Mouse (Mus musculus): ENCODE data around the gene Ccdc177.
A peak's percentile ranks its signal among the peaks of the same experiment; 100 is the strongest.

Ccdc177 gene

DNA sequence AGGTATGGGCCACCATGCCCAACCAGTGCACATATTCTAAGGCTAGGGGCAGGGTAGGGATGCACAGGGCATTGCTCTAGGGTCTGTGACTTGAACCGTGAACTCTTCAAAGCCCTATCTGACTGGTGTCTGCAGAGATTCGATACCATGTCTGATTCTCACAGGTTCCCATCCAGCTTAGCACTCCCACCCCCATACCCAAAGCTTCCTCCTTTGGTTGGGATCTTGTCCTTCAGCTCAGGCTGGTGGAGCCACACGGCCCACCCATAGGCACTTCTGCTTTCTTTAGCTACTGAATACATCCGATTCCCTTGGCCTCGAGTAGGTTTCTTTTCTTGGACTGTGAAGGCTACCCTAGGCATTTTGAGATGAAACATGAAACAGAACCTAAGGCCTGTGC lies 24.5 kb upstream of the Ccdc177 start:
- DNase-seq (ENCODE audit: low spot score in 2 of 2): peak in 1 of 2 experiments; percentile 63

DNA sequence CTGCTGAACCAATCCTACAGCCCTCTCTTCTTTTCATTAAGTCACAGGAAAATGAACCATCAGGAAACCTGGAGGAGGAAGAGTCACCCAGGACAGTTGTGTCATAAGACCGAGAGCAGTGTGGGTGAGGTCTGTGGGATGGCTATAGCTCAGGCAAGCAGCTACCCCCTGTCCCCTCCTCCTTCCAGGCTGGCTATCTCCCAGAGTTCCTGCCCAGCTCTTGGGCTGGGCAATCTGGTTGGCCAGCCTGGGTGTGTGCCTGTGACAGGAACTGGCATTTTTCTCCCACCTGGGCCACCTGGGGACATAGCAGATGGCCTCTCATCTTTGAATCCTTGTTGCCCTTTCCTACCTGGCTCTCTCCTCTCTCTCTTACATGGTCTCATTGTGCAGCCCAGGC lies 23.4 kb upstream of the Ccdc177 start:
- no peak for DNase-seq (ENCODE audit: low spot score in 2 of 2)

DNA sequence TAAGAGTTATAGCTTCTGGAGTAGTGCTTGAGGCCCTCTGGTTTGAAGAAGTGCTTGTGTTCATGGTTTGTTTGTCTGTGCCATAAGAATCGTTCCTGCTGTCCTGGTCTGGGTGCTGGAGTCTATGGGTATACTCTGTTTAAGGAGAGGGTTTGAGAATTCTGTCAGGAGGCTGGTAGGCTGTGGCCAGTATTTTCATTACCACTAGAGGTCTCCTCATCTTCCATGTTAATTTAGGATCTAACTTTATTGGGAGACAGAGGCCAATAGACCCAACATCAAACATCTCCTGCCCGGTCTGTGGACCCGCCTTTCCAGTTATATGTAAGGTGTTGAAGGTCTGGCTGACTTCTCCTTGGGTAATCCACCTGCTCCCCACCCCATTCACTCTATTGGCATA lies 22.4 kb upstream of the Ccdc177 start:
- DNase-seq (ENCODE audit: low spot score in 2 of 2): no peak

DNA sequence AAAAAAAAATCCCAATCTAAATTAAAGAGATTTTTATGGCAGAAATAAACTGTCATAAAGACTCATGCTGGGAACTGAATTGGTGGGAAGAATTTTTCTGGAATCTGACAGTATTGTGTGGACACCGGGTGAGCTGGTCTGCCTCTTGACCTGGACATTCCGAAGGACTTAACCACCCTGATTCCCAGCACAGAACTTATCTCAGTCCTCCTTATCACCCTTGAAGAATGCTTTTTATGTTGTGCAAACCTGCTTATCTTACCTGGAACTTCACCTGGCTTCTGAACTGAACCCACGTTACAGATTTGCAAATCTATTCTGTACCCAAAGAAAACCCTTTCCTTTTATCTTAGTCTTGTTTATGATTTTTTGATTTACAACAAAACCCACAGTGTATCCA lies 21.7 kb upstream of the Ccdc177 start:
- DNase-seq (ENCODE audit: low spot score in 2 of 2): no peak

DNA sequence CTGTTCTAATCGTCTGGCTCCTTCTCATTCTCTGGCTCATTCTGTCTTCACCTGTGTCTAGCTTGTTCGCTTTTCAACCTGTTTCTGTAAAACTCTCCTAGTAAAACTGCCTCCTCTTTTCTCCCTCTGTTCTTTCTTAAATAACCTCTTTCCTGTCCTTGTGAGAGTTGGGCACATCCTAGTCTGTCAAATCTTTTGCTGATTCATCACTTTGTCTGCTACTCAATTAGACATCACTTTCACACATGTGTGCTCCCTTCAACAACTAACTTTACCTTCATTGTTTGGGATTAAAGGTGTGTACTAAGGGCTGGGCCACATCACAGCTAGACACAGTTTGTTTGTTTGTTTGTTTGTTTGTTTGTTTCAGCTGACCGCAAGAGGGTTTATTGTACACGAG lies 19.3 kb upstream of the Ccdc177 start:
- DNase-seq (ENCODE audit: low spot score in 2 of 2): no peak

DNA sequence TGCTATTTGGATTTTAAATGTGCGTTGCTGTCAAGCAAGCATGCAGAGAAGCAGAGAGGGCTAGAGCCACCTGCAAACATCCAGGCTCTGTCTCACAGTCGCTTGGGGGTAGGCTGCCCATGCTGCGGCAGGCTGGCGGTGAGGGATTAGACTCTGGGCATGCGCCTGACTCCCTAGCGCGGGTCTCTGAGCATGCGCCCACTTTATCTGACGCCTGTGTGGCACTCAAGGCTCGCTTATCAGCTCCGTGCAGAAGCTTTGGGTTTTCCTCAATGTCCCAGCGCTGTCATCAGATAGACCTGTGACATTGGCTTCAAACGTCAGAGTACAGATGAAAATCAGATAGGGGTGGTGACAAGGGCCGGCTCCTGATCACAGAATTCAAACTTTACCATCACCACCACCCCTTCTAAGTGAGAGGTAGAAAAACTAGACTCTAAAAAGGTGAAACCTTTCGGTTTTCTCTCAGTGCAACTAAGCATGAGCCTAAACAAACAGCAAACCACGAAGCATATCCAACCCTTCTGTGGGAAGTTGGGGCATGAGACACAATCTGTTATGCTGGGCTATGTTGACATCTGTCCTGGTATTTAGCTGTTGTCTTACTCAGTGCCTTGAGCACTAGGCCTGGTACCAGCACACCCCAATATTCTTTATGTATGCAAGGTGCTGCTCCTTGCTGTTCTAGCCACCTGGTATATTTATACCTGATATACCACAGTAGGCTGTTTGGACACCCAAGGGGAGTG lies 17.9 kb upstream of the Ccdc177 start:
- DNase-seq (ENCODE audit: low spot score in 2 of 2): peak; percentile 82 to 85

DNA sequence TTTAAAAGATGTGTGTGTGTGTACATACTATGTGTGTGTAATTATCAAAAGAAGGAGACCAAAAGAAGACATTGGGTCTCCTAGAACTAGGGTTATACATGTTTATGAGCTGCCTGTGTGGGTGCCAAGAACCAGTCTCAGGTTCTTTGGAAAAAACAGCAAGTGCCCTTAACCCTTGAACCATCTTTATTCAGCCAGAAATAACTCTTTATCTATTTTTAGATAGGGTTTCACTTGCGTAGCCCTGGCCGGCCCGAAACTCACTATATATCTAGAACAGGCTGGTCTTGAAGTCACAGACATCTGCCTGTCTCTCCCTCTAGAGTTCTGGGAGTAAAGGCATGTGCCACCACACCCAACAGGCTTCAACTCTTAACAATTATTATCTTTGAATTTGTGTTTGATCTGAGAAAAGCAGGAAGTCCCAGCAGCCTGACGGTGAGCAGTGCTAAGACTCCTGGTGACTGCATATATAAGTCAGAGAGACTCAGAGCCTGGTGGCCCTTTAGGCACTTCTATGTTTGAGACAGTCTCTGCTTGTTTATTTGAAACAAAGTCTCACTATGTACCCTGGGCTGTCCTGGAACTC lies 15.7 kb upstream of the Ccdc177 start:
- DNase-seq (ENCODE audit: low spot score in 2 of 2): no peak

DNA sequence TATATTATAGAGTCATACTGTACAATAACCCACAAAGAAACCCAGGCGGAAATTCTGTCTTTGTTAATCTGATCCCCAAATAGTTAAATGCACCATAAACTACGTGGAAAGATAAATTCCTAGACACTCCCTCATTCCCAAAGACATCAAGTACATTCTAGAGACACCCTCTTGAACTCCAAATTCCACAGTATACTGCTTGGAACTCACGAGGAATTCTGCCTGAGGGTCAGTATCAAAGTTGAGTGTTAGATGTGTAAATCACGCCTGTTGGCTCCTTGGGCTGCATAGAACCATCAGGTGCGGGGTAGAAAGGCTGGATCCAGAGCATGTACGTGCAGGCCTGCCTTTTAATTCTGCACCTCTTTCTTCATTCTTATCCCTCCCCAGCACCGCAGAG lies 14.3 kb upstream of the Ccdc177 start:
- no peak for DNase-seq (ENCODE audit: low spot score in 2 of 2)

DNA sequence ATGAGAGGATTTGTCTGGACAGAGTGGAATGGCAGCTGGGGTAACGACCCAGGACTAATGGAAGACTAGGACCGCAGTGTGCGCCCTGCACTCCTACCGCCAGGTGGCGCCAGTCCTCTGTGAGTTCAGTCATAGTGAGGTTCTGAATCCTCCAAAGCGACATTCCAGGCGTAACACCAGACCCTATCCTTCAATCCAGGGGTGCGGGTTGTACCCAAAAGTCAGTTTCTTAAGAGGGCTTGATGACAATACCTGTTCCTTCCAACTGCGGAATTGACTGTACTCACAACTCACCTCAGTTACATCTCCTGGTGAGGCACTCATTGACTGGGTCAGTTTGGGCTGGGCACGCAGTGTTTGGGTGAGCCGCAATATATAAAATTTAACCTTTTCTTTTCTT lies 9.2 kb upstream of the Ccdc177 start:
- DNase-seq (ENCODE audit: low spot score in 2 of 2): peak; percentile 70 to 91

DNA sequence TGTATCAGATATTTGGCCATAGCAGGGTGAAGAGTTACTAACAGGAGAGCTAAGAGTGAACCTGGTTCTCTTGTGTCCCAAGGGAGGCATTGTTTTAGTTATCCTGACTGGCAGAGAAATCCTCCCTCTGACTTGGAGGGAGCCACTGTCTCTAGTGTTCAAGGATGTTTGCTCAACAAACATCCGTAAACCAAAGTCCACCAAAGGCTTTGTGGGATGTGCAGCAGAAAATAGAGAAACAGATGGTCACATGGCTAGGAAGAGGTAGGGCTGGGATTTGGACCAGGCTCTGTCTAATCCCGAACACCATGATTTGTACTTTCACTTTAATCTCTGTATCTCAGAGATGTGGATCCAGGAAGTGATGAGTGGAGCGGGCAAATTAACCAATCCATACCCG lies 3.6 kb upstream of the Ccdc177 start:
- DNase-seq (ENCODE audit: low spot score in 2 of 2): no peak

DNA sequence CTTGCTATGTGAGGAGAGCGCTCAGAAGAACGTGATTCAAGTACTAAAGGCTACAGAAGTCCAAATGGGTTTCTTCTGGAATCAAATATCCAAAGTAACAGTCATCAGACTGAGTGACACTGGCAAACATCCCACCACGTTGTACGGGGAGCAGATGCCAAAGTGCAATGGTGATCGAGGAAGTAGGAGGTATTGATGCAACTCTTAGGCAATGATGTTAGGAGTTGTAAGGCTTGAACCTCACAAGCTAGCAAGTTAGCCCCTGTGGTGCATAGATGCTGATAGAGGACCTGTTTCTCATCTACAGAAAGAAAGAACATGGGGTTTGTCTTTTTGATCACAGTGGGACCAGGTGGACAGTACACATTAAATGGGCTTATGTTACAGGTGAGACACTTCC lies 2.5 kb upstream of the Ccdc177 start:
- no peak for DNase-seq (ENCODE audit: low spot score in 2 of 2)

DNA sequence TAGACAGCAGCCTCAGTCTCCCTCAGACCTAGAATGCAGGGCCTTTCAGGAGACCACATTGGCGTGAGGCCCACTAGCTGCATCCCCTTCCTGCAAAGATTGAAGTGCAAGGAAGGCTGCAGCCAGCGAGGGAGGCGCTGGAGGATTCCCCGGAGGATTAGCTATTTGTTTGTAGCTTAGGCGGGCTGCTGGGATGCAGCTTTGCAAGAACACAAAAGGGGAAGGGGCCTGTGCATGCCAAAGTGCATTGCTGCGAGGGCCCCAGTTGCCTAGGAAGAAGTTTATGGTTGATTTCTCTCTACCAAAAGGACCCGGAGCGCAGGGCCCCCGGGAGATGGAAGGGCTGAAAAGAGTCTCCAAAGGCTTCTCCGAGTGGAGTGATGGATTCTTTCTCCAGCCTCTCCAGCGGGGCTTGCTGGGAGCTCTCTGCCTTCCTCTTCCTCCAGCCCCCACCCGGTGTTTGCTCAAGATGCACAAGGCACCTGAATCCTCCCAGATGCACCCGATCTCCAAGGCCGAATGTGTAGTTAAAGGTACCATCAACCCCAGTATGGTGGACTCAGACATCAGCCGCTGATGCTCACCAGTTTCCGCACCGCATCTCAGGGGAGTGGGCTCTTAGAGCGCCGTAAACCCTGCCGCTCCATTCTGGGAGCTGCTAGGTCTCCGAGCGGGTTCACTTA lies 633 bp downstream of the Ccdc177 start:
- no peak for DNase-seq (ENCODE audit: low spot score in 2 of 2)

DNA sequence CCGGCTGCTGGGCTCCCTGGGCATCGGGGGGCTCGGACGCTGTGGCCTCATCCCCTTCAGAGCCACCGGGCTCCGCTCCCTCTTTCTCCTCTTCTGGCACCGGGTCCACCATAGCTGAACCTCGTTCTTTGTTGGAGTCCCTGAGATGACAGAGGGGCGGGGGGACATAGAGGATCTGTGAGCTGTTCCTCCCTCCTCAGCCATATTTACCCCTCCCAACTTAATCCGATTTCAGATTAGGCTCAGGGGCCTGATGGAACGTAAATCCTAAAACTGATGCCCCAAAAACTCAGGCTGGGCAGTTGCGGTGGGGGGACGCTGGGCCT lies 1.1 kb downstream of the Ccdc177 start:
- DNase-seq (ENCODE audit: low spot score in 2 of 2): no peak

DNA sequence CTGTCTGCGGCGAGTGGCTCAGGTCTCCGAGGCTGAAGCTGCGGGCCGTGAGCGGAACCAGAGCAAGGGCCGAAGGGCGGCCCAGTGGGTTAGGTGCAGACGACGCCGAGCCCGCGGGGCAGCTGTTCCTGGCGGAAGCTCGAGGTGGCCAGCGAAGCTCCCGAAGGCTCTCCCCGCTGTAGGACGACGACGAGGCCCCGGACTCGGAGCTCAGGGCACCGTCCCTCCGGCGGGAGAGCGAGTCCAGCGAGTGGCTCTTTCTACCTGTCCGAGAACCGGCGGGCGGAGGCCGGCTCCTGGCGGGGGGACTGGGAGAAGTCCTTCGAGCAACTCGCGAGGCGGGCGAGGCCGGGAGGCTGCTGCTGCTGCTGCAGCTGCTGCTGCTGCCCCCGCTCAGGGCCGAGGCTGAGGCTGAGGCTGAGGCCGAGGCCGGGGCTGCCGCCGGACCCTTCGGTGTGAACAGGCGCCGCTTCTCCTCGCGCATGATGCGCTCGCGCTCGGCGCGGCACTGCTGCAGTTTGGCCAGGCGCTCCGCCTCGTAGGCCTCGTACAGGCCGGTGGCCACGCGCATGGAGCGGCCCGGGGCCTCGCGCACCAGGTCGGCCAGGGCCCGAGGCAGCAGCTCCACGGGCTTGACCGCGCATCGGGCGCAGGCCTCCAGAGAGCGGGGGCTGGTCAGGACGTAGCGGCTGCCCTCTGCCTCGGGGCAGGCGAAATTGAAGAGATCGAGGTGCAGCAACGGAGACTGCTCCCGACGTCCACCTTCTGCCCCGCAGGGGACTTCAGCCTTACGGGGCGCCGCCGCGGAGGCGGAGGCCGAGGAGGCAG lies 1.7 kb downstream of the Ccdc177 start:
- peak; percentile 21 to 72 for DNase-seq (ENCODE audit: low spot score in 2 of 2)

DNA sequence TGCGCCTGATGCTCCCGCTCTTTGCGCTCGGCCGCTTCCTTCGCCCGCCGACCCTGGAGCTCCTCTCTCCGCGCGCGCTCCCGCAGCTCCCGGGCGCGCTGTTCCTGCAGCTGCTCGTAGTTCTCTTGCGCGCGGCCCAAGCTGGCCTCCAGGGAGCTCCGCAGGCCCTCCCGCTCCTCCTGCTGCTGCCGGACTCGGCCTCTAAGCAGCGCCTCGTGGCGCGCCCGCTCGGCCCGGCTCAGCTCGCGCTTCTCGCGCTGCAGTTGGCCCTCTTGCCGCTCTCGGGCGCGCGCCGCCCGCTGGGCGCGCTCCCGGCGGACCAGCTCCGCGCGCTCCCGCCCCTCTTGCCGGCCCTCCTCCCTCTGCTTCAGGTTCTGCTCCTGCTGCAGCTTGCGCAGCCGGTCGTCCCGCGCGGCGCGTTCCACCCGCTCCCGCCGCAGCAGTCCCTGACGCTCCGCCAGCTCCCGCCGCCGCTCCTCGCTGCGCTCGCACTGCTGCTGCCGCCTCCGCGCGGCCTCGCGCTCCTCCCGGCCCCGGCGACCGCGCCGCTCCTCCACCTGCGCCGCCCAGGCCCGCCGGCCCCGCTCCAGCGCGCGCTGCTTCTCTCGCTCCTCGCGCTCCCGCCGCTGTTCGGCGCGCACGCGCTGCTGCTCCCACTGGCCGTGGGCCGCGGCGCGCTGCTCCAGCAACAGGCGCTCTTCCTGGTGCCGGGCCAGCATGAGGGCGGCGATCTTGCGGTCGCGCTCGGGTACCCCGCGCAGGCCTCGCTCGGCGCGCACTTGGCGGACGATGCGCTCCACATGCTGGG lies 2.5 kb downstream of the Ccdc177 start:
- peak in 1 of 2 experiments; percentile 66 for DNase-seq (ENCODE audit: low spot score in 2 of 2)

DNA sequence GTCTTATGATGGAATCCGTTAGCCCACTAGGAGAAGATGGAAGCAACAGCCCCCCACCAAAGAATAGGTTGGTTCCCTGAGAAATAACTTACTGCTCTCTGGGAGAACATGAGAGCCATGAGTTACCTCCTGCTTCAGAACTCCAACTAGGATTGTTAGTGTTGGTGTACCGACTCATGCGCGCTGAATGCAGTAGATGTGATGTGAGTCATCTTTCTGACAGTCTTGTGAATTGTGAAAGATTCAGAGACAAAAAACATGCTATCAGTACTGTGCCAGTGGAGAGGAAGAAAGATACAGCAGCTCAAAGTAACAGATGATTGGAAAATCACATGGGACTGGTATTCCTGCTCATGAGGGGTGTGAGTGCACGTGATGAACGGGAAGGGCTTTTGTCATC lies 8.9 kb downstream of the Ccdc177 start:
- no peak for DNase-seq (ENCODE audit: low spot score in 2 of 2)

DNA sequence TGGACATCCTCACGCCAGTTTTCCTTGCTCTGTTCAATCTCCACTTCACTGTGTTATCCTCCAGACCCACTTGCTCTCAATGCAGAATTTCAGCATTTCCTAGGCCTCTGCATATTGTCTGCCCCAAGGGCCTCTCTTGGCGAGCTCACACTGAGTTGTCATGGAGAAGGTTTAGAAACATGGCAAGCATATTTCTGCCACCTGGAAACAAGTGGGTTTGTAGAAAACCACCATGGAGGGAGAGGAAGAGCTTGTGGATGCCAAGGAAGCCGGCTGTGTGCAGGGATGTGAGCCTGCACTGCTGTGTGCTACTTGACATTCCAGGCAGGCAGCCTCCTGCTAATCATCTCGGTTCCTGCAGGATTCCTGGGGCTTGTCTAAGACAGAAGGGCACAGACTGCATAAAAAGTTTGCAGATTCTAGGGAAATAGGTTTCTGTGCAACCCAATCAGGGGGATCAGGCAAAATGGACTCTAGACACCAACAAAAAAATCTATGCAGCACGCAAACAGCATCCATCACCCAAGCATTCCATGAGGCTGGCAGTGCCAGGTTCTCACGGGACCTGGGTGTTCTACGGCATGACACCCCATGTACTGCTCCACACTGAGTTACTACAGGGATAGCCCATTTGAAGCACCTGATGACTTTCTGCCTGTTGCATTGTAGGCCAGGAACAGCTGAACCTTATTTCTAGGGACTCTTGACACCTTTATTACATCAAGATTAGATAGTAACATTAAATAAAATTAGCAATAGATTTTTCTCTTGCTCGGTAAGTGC lies 14.3 kb downstream of the Ccdc177 start:
- DNase-seq (ENCODE audit: low spot score in 2 of 2): no peak

DNA sequence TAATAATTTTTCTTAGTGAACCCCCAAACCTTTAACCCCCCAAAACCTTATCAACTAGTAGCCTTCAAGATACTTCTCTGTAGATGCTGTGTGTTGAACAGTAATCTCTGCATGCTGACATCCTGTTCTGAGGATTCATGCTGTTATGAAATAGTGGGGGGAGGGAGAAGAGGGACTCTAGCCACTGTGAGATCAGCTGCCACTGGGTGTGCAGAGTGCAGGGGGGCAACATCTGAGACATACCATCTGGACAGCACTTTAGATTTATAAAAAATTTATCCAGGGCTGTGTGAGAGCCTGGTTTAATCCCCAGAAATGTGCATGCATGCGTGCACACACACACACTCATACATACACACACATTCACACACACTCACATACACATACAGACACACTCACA lies 15.9 kb downstream of the Ccdc177 start:
- DNase-seq (ENCODE audit: low spot score in 2 of 2): no peak

DNA sequence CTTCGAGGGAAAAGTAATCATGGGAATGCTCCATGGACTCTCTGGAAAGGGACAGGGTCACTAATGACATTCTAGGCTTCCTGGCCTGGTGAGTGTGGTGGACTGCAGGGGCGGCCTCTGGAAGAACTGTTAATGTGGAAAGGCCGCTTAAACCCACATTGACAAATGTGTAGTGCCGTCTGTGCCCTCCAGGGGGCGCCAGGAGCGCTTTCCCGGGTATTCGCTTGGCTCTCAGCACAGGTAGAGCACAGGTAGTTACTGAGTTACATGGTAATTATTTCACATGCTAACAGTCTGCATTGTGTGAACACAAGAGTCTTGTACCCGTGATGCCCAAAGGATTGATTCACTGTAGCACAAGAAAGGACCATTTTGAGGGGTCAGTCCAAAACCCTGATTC lies 21.0 kb downstream of the Ccdc177 start:
- peak; percentile 30 to 81 for DNase-seq (ENCODE audit: low spot score in 2 of 2)

DNA sequence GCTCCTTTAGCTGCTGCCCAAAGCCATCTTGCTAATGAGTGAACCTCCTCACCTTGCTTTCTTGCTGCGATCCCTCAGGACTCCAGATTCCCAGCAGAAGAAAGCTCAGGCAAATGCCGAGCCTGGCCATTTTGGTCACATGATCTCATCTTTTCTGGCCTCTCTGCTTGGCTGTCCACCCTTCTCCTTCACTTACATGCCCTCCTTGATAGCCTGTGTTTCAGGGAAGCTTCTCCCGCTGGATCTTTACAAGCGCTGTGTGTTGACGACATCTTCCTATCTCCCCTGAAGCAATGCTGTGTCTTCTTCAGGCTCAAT lies 23.2 kb downstream of the Ccdc177 start:
- no peak for DNase-seq (ENCODE audit: low spot score in 2 of 2)
